Mouse (Mus musculus): ENCODE measurements around the gene Gm9508. TPM values are rescaled to one million over a fixed set of nuclear protein-coding genes. Genes with fewer than 3 reads are reported as not detected.

The Gm9508 gene
- polyA plus RNA-seq, 1 experiment from 2014 or later: not detected

DNA sequence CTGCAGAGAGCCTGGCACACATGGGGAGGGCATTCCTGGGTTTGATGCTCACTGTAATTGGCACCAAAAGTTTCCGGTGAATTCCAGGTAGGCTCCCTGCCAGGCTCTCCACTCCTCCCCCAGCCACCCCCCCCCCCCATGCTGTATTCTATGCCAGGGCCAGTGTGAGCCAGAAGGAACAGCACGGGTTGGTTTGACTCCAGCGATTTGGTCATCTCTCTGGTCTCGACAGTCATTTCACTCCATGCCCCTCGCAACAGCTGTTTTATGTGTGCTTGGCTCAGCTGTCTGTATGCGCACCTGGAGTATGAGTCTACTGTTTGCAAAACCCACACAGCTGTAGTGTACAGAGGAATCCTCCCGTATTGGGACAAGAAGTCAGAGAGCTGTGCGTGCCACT is 30.7 kb downstream of the Gm9508 start:
- no peak overlapping the region for H3K4me2 ChIP-seq (ENCODE audit: low read depth, severe bottlenecking)
- H3K9ac ChIP-seq (ENCODE audit: low read length): no peak overlapping the region
- H3K27ac ChIP-seq (replicated peaks; ENCODE audit: low read depth, low read length): no peak overlapping the region
- 84% methylated on average over 8 of the region's 8 CpGs for WGBS
- no peaks in the 10 kb centered on the region; the same call in 1 of the 2 replicates for H3K36me3 ChIP-seq (ENCODE audit: control insufficient read depth, insufficient read depth, low read length)
- H3K4me1 ChIP-seq (ENCODE audit: control insufficient read depth, insufficient read depth, low read length): peaks cover 3% of the 10 kb centered on the region; the same call in 1 of the 2 replicates
- H3K27me3 ChIP-seq (ENCODE audit: control insufficient read depth, insufficient read depth, low read length): no peaks in the 10 kb centered on the region
- H3K4me3 ChIP-seq (ENCODE audit: low read depth, low read length): no peak overlapping the region
- H3K9me3 ChIP-seq (ENCODE audit: control insufficient read depth, low read length): no peaks in the 10 kb centered on the region
- no peak; the same call in 1 of the 2 replicates for ATAC-seq (ENCODE audit: insufficient number of reproducible peaks, low FRiP score, low TSS enrichment, low read depth)
- DNase-seq (ENCODE audit: low spot score): no peak

DNA sequence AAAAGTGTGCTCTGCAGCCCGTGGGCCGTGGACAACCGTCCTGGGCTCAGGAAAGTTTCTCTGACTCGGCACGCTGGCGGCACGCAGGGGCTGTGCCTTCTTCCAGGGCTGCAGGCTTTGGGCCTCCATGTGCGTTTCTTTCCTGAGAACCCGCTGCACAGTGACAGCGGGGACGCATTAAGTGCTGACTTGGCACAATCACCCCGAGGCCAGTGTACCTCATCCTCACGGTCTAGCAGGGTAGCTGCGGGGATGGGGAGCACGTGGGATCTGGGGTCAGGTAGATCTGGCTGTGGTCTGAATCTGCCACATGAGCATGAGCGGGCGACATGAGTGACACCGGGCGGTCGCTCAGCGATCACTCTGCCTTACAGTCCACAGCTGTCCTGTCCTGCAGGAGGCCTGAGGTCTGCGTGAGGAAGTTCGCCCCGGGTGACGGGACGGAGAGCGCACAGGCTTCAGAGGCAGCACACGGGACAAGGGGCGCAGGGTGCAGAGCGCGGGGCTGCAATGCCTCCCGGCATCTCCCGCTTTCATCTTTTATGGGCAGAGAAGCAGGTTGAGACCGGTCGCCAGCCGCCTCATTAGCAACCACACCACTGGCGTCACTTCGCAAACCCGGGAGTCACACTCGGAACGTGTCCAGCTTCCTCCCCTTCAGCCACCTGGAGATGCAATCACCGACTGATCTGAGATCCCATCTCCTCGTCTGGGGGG is 32.9 kb downstream of the Gm9508 start:
- WGBS: 21% methylated on average over 43 of the region's 43 CpGs
- no peaks in the 10 kb centered on the region; the same call in 1 of the 2 replicates for H3K36me3 ChIP-seq (ENCODE audit: control insufficient read depth, insufficient read depth, low read length)
- H3K4me1 ChIP-seq (ENCODE audit: control insufficient read depth, insufficient read depth, low read length): peaks cover 3% of the 10 kb centered on the region; the same call in 1 of the 2 replicates
- ATAC-seq (ENCODE audit: insufficient number of reproducible peaks, low FRiP score, low TSS enrichment, low read depth) (peak; percentile 60; the same call in 1 of the 2 replicates), DNase-seq (ENCODE audit: low spot score) (peak; percentile 60)
- H3K27me3 ChIP-seq (ENCODE audit: control insufficient read depth, insufficient read depth, low read length): no peaks in the 10 kb centered on the region
- no peaks in the 10 kb centered on the region for H3K9me3 ChIP-seq (ENCODE audit: control insufficient read depth, low read length)
- no peak overlapping the region for H3K27ac ChIP-seq (replicated peaks; ENCODE audit: low read depth, low read length)
- no peak overlapping the region for H3K9ac ChIP-seq (ENCODE audit: low read length)
- H3K4me3 ChIP-seq (ENCODE audit: low read depth, low read length): no peak overlapping the region; the same call in 1 of the 2 replicates
- H3K4me2 ChIP-seq (ENCODE audit: low read depth, severe bottlenecking): peak overlapping the region; percentile 38; the same call in 1 of the 2 replicates

DNA sequence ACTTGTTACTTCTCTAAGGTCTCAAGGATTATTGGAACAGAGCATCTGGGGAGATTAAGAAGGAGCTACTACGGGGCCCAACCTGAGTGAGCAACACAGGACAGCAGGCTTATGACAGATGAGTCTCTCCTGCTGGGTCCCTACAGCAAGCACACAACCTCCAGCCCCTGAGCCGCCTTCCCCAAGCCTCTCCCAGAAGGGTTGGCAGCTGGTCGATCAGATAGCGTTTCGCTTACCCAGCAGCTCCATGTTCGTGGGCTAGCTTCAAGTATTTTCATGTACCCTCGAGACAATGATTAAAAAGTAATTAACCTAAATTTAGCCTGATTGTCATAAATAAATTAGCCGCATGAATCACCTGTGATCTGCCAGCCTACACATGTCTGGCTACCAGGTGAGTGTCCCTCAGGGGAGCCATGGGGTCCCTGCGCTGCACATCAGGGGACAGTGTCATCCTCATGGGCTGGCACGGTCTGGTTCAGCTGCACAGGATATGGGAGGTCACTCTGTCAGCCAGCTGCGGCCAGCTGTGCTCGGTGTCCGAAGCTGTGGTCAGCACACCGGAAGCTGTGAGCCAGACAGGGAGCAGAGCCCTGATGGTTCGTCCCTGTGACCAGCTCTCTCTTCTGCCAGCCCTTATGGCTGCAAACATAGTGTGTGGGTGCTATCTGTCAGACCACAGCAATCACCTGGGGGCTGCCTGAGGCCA is 38.6 kb downstream of the Gm9508 start:
- H3K4me2 ChIP-seq (ENCODE audit: low read depth, severe bottlenecking): no peak overlapping the region
- no peaks in the 10 kb centered on the region for H3K9me3 ChIP-seq (ENCODE audit: control insufficient read depth, low read length)
- ATAC-seq (ENCODE audit: insufficient number of reproducible peaks, low FRiP score, low TSS enrichment, low read depth) (no peak), DNase-seq (ENCODE audit: low spot score) (no peak)
- no peaks in the 10 kb centered on the region for H3K4me1 ChIP-seq (ENCODE audit: control insufficient read depth, insufficient read depth, low read length)
- no peak overlapping the region for H3K27ac ChIP-seq (replicated peaks; ENCODE audit: low read depth, low read length)
- no peaks in the 10 kb centered on the region; the same call in 1 of the 2 replicates for H3K36me3 ChIP-seq (ENCODE audit: control insufficient read depth, insufficient read depth, low read length)
- no peak overlapping the region for H3K4me3 ChIP-seq (ENCODE audit: low read depth, low read length)
- no peak overlapping the region for H3K9ac ChIP-seq (ENCODE audit: low read length)
- no peaks in the 10 kb centered on the region for H3K27me3 ChIP-seq (ENCODE audit: control insufficient read depth, insufficient read depth, low read length)
- WGBS: 72% methylated on average over 15 of the region's 15 CpGs

DNA sequence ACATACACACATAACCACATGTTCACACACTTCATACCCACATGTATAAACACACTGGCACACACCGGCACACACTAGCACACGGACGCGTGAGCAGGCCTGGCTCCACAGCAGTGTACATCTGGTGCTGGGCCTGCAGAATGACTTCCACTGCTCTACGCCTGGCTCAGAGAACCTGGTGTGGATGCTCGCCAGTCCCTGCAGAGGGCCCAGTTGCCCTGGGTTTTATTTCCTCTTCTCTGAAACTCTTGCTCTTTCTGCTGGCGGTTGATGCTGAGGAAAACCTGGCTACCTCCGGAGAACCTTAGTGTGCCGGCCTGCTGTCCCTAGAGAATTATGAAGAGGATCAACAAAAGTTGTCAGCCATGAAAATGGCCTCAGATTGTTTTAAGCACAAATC is 45.0 kb downstream of the Gm9508 start:
- Histone ChIP-seq H3K4me3 (ENCODE audit: low read depth, low read length) (no peak overlapping the region), H3K9me3 (ENCODE audit: control insufficient read depth, low read length) (no peaks in the 10 kb centered on the region), H3K27me3 (ENCODE audit: control insufficient read depth, insufficient read depth, low read length) (no peaks in the 10 kb centered on the region), H3K36me3 (ENCODE audit: control insufficient read depth, insufficient read depth, low read length) (no peaks in the 10 kb centered on the region; the same call in 1 of the 2 replicates), H3K27ac (replicated peaks; ENCODE audit: low read depth, low read length) (no peak overlapping the region), H3K4me1 (ENCODE audit: control insufficient read depth, insufficient read depth, low read length) (no peaks in the 10 kb centered on the region), H3K9ac (ENCODE audit: low read length) (no peak overlapping the region), H3K4me2 (ENCODE audit: low read depth, severe bottlenecking) (no peak overlapping the region)
- no peak for ATAC-seq (ENCODE audit: insufficient number of reproducible peaks, low FRiP score, low TSS enrichment, low read depth)
- WGBS: 88% methylated on average over 9 of the region's 9 CpGs
- no peak for DNase-seq (ENCODE audit: low spot score)

- WGBS: 81% methylated on average over 8 of the region's 8 CpGs
- Histone ChIP-seq H3K4me3 (ENCODE audit: low read depth, low read length) (no peak overlapping the region), H3K27ac (replicated peaks; ENCODE audit: low read depth, low read length) (no peak overlapping the region), H3K9ac (ENCODE audit: low read length) (no peak overlapping the region), H3K4me1 (ENCODE audit: control insufficient read depth, insufficient read depth, low read length) (no peaks in the 10 kb centered on the region), H3K9me3 (ENCODE audit: control insufficient read depth, low read length) (no peaks in the 10 kb centered on the region), H3K27me3 (ENCODE audit: control insufficient read depth, insufficient read depth, low read length) (no peaks in the 10 kb centered on the region), H3K36me3 (ENCODE audit: control insufficient read depth, insufficient read depth, low read length) (peaks cover 18% of the 10 kb centered on the region), H3K4me2 (ENCODE audit: low read depth, severe bottlenecking) (no peak overlapping the region)
- DNase-seq (ENCODE audit: low spot score) (no peak), ATAC-seq (ENCODE audit: insufficient number of reproducible peaks, low FRiP score, low TSS enrichment, low read depth) (no peak)
These were observed 49.1 kb downstream of the Gm9508 start for GRCm38 (mm10) chr10:77647901-77648300.

DNA sequence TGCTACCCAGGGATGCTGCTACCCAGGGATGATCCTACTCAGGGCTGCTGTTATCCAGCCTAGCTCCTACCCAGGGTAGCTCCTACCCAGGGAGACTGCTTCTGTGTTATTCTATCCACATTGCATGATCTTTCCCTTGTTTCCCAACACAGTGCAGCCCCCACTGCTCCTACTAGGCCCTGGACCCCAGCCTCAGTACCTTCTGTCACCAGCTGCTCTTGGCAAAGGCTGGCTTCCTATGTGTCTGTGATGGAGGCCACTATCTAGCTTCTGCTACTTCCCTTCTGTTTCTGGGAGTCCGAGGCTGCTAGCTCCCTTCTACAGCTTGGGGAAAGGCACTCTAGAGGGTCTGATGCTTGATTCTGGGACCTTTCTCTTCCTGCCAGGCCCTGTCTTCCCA is 49.6 kb downstream of the Gm9508 start:
- no peak overlapping the region for H3K27ac ChIP-seq (replicated peaks; ENCODE audit: low read depth, low read length)
- H3K4me1 ChIP-seq (ENCODE audit: control insufficient read depth, insufficient read depth, low read length): no peaks in the 10 kb centered on the region
- no peak overlapping the region for H3K9ac ChIP-seq (ENCODE audit: low read length)
- no peak overlapping the region for H3K4me2 ChIP-seq (ENCODE audit: low read depth, severe bottlenecking)
- no peak overlapping the region for H3K4me3 ChIP-seq (ENCODE audit: low read depth, low read length)
- 71% methylated on average over 1 of the region's 1 CpGs for WGBS
- H3K9me3 ChIP-seq (ENCODE audit: control insufficient read depth, low read length): no peaks in the 10 kb centered on the region
- DNase-seq (ENCODE audit: low spot score): no peak
- no peak for ATAC-seq (ENCODE audit: insufficient number of reproducible peaks, low FRiP score, low TSS enrichment, low read depth)
- no peaks in the 10 kb centered on the region for H3K27me3 ChIP-seq (ENCODE audit: control insufficient read depth, insufficient read depth, low read length)
- peaks cover 18% of the 10 kb centered on the region for H3K36me3 ChIP-seq (ENCODE audit: control insufficient read depth, insufficient read depth, low read length)

Other genes with a start within 250 kb of the Gm9508 start
- gene Fam207a, start 181.4 kb downstream of the Gm9508 start, polyA plus RNA-seq (2014; fragmentation: Nextera tagmentation; extraction: Ambion mirVana): 43.4 and 43.8 TPM in 2 replicates
- gene Itgb2, start 167.0 kb downstream of the Gm9508 start, polyA plus RNA-seq (2014; fragmentation: Nextera tagmentation; extraction: Ambion mirVana): 0.64 and 0.68 TPM in 2 replicates
- gene Pttg1ip, start 115.5 kb downstream of the Gm9508 start, polyA plus RNA-seq (2014; fragmentation: Nextera tagmentation; extraction: Ambion mirVana): 75.5 and 84.6 TPM in 2 replicates
- gene Sumo3, start 91.1 kb downstream of the Gm9508 start, polyA plus RNA-seq (2014; fragmentation: Nextera tagmentation; extraction: Ambion mirVana): 340 and 351 TPM in 2 replicates
- 2.3 TPM in 1 of 2 replicates, not detected in the other for gene Gm49325, start 91.0 kb downstream of the Gm9508 start, polyA plus RNA-seq (2014; fragmentation: Nextera tagmentation; extraction: Ambion mirVana)
- gene Ube2g2, start 75.0 kb downstream of the Gm9508 start, polyA plus RNA-seq (2014; fragmentation: Nextera tagmentation; extraction: Ambion mirVana): 52.3 and 52.6 TPM in 2 replicates
- gene Tspear, start 10.7 kb downstream of the Gm9508 start, polyA plus RNA-seq (2014; fragmentation: Nextera tagmentation; extraction: Ambion mirVana): 0.45 and 0.84 TPM in 2 replicates
- gene Gm19402, start 6.5 kb downstream of the Gm9508 start, polyA plus RNA-seq (2014; fragmentation: Nextera tagmentation; extraction: Ambion mirVana): not detected in 2 replicates
- gene Gm10272, start 9.4 kb upstream of the Gm9508 start, polyA plus RNA-seq (2014; fragmentation: Nextera tagmentation; extraction: Ambion mirVana): not detected in 2 replicates
- not detected in 2 replicates for gene Gm10024, start 14.2 kb upstream of the Gm9508 start, polyA plus RNA-seq (2014; fragmentation: Nextera tagmentation; extraction: Ambion mirVana)
- not detected in 2 replicates for gene Gm10142, start 18.6 kb upstream of the Gm9508 start, polyA plus RNA-seq (2014; fragmentation: Nextera tagmentation; extraction: Ambion mirVana)
- not detected in 2 replicates for gene Krtap12-1, start 23.4 kb upstream of the Gm9508 start, polyA plus RNA-seq (2014; fragmentation: Nextera tagmentation; extraction: Ambion mirVana)
- not detected in 2 replicates for gene Gm10100, start 29.3 kb upstream of the Gm9508 start, polyA plus RNA-seq (2014; fragmentation: Nextera tagmentation; extraction: Ambion mirVana)
- gene Gm18596, start 45.4 kb upstream of the Gm9508 start, polyA plus RNA-seq (2014; fragmentation: Nextera tagmentation; extraction: Ambion mirVana): not detected in 2 replicates
- gene Gm9736, start 54.1 kb upstream of the Gm9508 start, polyA plus RNA-seq (2014; fragmentation: Nextera tagmentation; extraction: Ambion mirVana): not detected in 2 replicates
- not detected in 2 replicates for gene Gm3233, start 62.4 kb upstream of the Gm9508 start, polyA plus RNA-seq (2014; fragmentation: Nextera tagmentation; extraction: Ambion mirVana)
- gene Gm3238, start 74.1 kb upstream of the Gm9508 start, polyA plus RNA-seq (2014; fragmentation: Nextera tagmentation; extraction: Ambion mirVana): not detected in 2 replicates
- gene Gm7138, start 79.7 kb upstream of the Gm9508 start, polyA plus RNA-seq (2014; fragmentation: Nextera tagmentation; extraction: Ambion mirVana): not detected in 2 replicates
- not detected in 2 replicates for gene Gm3250, start 85.3 kb upstream of the Gm9508 start, polyA plus RNA-seq (2014; fragmentation: Nextera tagmentation; extraction: Ambion mirVana)
- gene Gm7137, start 91.0 kb upstream of the Gm9508 start, polyA plus RNA-seq (2014; fragmentation: Nextera tagmentation; extraction: Ambion mirVana): not detected in 2 replicates
- gene Gm9639, start 97.8 kb upstream of the Gm9508 start, polyA plus RNA-seq (2014; fragmentation: Nextera tagmentation; extraction: Ambion mirVana): not detected in 2 replicates
- not detected in 2 replicates for gene Gm19668, start 101.9 kb upstream of the Gm9508 start, polyA plus RNA-seq (2014; fragmentation: Nextera tagmentation; extraction: Ambion mirVana)
- gene Gm9507, start 114.6 kb upstream of the Gm9508 start, polyA plus RNA-seq (2014; fragmentation: Nextera tagmentation; extraction: Ambion mirVana): not detected in 2 replicates
- gene Gm2696, start 117.4 kb upstream of the Gm9508 start, polyA plus RNA-seq (2014; fragmentation: Nextera tagmentation; extraction: Ambion mirVana): not detected in 2 replicates
- gene Krtap10-4, start 129.9 kb upstream of the Gm9508 start, polyA plus RNA-seq (2014; fragmentation: Nextera tagmentation; extraction: Ambion mirVana): not detected in 2 replicates
- gene Krtap10-10, start 138.7 kb upstream of the Gm9508 start, polyA plus RNA-seq (2014; fragmentation: Nextera tagmentation; extraction: Ambion mirVana): not detected in 2 replicates
- not detected in 2 replicates for gene Gm36176, start 149.6 kb upstream of the Gm9508 start, polyA plus RNA-seq (2014; fragmentation: Nextera tagmentation; extraction: Ambion mirVana)
- not detected in 2 replicates for gene Gm10318, start 155.6 kb upstream of the Gm9508 start, polyA plus RNA-seq (2014; fragmentation: Nextera tagmentation; extraction: Ambion mirVana)
- gene Gm3285, start 164.7 kb upstream of the Gm9508 start, polyA plus RNA-seq (2014; fragmentation: Nextera tagmentation; extraction: Ambion mirVana): not detected in 2 replicates
- 1.4 and 1.5 TPM in 2 replicates for gene Lrrc3, start 205.3 kb upstream of the Gm9508 start, polyA plus RNA-seq (2014; fragmentation: Nextera tagmentation; extraction: Ambion mirVana)